In the genomic region with DNA sequence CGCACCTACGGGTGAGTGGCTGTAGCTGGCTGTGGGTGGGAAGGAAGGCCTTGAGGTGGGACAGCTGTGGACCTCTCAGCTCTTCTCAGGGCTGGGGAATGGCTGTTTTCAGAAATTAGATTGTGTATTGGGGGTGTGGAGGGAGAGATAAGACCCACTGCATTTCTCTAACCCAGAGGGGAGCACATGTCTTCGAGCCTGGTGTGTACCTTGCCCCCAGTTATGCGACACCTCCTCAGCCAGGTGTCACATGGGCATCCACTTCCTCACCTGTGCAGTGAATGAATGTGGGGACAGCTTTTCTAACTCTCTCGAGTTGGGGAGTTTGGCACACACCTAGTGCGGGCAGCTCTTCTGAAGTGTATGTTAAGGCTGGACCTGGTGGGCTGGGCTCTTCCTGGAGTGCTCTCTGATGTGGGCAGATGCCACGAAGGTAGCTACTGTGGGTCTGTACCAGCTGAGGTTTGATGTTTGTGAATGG, we compare ENCODE assay signal across 8 mouse cellular contexts. TPM values are rescaled to one million over a fixed set of nuclear protein-coding genes. Genes with fewer than 3 reads are reported as not detected.
DNase-seq lines count a peak whose midpoint lies in the region; ATAC-seq lines count a peak whose summit lies in the region.

No protein-coding gene starts in this region.

- peak overlapping the region; percentile 82 for H3K4me3 ChIP-seq in forebrain, embryonic 14.5 days (ENCODE audit: low read depth, low read length)
- H3K4me3 ChIP-seq in liver, embryonic 12.5 days = peak overlapping the region; percentile 98

- peaks cover 27% of the 10 kb centered on the region; the same call in 1 of the 2 replicates for H3K36me3 ChIP-seq in forebrain, embryonic 14.5 days (ENCODE audit: control insufficient read depth, insufficient read depth, low read length)
- peaks cover 60% of the 10 kb centered on the region for H3K36me3 ChIP-seq in liver, embryonic 12.5 days

- no peaks in the 10 kb centered on the region for H3K9me3 ChIP-seq in forebrain, embryonic 14.5 days (replicated peaks; ENCODE audit: control insufficient read depth, low read length)
- H3K9me3 ChIP-seq in liver, embryonic 12.5 days (replicated peaks) = no peaks in the 10 kb centered on the region

- DNase-seq in spleen, postnatal 10 days (ENCODE audit: low spot score in 2 of 2) = peak; percentile 52 to 56
- DNase-seq in spleen, postnatal 14 days (ENCODE audit: low spot score in 2 of 2) = no peak
- no peak for DNase-seq in forebrain, embryonic 14.5 days (ENCODE audit: low spot score)
- peak; percentile 56 for DNase-seq in thymus, postnatal 14 days
- no peak for DNase-seq in right cerebral cortex, adult 2 months (ENCODE audit: low spot score in 2 of 2)
- no peak for DNase-seq in testis, postnatal 14 days (ENCODE audit: low spot score)
- no peak for DNase-seq in right cerebral cortex, adult 18-20 months

- H3K4me1 ChIP-seq in forebrain, embryonic 14.5 days (ENCODE audit: control insufficient read depth, insufficient read depth, low read length) = peaks cover 35% of the 10 kb centered on the region
- H3K4me1 ChIP-seq in liver, embryonic 12.5 days = peaks cover 88% of the 10 kb centered on the region

- WGBS in forebrain, embryonic 14.5 days = 89% methylated on average over 7 of the region's 7 CpGs
- WGBS in liver, embryonic 12.5 days (ENCODE audit: insufficient replicate concordance) = 27% methylated on average over 7 of the region's 7 CpGs

- H3K9ac ChIP-seq in forebrain, embryonic 14.5 days (ENCODE audit: low read length) = peak overlapping the region; percentile 84
- H3K9ac ChIP-seq in liver, embryonic 12.5 days = peak overlapping the region; percentile 97

- peak overlapping the region; percentile 93 for H3K4me2 ChIP-seq in forebrain, embryonic 14.5 days (ENCODE audit: low read length)
- peak overlapping the region; percentile 91 for H3K4me2 ChIP-seq in liver, embryonic 12.5 days

- 0 out of 2 replicates have a peak, but pooled peaks cover 3% of the 10 kb centered on the region for H3K27me3 ChIP-seq in forebrain, embryonic 14.5 days (replicated peaks; ENCODE audit: control insufficient read depth, insufficient read depth, low read length)
- H3K27me3 ChIP-seq in liver, embryonic 12.5 days (replicated peaks) = no peaks in the 10 kb centered on the region

- no peak for ATAC-seq in forebrain, embryonic 14.5 days
- ATAC-seq in liver, embryonic 12.5 days = peak; percentile 28

- H3K27ac ChIP-seq in forebrain, embryonic 14.5 days (ENCODE audit: low read depth, low read length) = no peak overlapping the region
- H3K27ac ChIP-seq in liver, embryonic 12.5 days = peak overlapping the region; percentile 99

RNA-seq across cellular contexts. Expression of a gene that starts 3.1 kb away (rescaled TPM):
- 29.9 and 31.1 TPM in 2 replicates for polyA plus RNA-seq in forebrain, embryonic 14.5 days (2014; fragmentation: Nextera tagmentation; extraction: Ambion mirVana)
- polyA plus RNA-seq in liver, embryonic 12.5 days (2016; fragmentation: Nextera tagmentation; extraction: Ambion mirVana) = 305 and 313 TPM in 2 replicates

RNA-seq across cellular contexts. Expression of a gene that starts 23.5 kb away (rescaled TPM):
- polyA plus RNA-seq in forebrain, embryonic 14.5 days (2014; fragmentation: Nextera tagmentation; extraction: Ambion mirVana) = 148 and 156 TPM in 2 replicates
- 117 and 119 TPM in 2 replicates for polyA plus RNA-seq in liver, embryonic 12.5 days (2016; fragmentation: Nextera tagmentation; extraction: Ambion mirVana)

RNA-seq across cellular contexts. Expression of a gene that starts 45.9 kb away (rescaled TPM):
- polyA plus RNA-seq in forebrain, embryonic 14.5 days (2014; fragmentation: Nextera tagmentation; extraction: Ambion mirVana) = 0.95 and 1.5 TPM in 2 replicates
- 0.10 TPM in 1 of 2 replicates, not detected in the other for polyA plus RNA-seq in liver, embryonic 12.5 days (2016; fragmentation: Nextera tagmentation; extraction: Ambion mirVana)

Comparison
In these comparisons a context has a peak if more than half of its experiments do, and no peak if none do; other contexts are left out.
1. DNase-seq: peak in spleen, postnatal 10 days (2 of 2) and thymus, postnatal 14 days (single experiment); none in spleen, postnatal 14 days (0 of 2), forebrain, embryonic 14.5 days (single experiment), right cerebral cortex, adult 2 months (0 of 2), testis, postnatal 14 days (single experiment) and right cerebral cortex, adult 18-20 months (single experiment).